Mouse (Mus musculus) spleen, adult 12 weeks (tissue): Measurements from ENCODE around the gene Tinagl1.

ENCODE experiments used
- DNase-seq: peaks from one replicate; pipeline ENCODE4 v3.0.0; 2022; ENCODE audit warnings: low spot score

Gene Tinagl1

DNA sequence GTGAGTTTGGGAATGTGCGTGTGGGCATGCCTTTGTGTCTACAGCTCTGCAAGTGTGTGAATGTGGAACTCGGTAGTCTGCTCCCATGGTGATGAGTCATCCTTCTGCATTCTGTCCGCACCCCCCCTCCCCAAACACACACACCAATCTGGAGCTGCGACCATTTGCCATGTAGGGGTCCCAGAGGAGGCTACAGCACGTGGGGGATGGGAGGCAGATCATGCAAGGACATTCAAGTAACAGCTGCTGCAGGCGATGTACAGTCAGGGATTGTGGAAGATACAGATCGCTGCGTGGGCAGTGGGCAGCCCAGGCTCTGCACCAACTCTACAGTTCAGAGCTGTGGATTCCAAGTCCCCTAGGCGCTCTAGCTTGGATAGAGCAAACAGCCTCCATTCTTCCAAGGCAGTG, 33.9 kb downstream of the Tinagl1 start:
- no peak for DNase-seq

DNA sequence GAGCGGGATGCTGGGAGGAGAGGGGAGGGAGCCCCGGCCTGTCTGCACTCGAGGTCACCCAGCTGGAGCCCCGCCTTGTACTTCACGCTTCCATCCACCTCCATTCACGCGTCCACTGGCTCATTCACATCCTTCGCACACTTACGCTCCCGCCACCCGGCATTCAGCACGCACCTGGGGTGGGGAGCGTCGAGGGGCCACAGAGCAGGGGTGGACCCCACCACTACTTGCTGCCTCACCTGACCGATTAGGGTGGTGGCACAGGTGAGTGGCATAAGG, 35.8 kb downstream of the Tinagl1 start, which contains the start of gene Hcrtr1:
Hcrtr1 (minus strand) TSS at position 146 of the 279 bp plus-strand sequence.
- DNase-seq: no peak

DNA sequence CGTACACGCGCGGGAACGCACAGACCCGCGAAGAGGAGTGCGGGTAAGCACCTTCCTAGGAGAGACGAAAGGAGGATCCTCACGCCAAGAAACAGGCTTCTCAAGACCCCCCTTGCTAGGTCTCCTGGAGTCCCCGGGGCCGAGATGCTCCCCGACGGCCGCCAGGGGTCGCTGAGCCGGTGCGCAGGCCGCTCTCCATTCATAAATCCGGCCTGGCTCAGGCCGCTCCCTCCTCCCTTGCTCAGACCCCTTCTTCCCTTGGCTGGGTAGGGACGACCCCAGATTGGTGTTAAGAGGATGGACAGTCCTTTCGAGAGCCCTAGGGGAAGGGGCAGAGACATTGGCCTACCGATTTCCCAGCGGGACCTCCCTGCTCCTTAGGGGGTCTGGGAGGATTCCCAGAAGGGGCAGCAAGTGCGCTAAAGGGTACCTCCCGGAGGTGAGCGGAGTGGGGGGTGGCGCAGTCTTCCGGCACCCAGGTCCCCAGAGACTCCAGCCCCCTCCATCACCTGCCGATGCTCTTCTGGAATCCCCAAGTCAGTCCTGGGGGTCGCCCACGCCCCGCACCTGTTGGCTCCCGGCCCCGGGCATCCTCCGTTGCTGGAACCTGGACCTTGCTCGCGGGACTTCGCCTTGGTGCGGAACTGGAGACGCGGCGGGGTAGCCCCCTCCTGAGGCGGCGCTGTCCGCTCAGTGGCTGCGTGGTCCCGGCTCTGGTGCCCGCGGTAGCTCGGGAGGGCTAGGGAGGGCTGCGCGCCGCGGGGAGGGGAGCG, 36.3 kb downstream of the Tinagl1 start:
- peak; percentile 44 for DNase-seq

DNA sequence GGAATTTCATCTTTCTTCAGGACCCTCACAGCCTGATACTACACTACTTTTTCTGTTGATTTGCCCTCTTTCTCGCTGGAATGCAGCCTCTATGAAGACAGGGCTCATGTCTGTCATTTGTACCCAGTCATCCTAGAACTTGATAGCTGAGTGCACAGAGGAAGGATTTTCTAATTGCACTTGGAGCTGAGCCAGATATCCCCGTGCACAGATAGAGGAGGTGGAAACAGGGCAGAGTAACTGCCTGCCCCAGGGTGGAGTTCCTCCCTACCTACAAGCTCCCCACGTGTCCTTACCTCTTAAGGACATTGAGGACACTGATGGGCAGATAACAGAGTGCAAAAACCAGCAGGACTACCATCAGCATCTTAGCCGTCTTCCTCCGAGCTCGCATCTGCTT, 41.5 kb downstream of the Tinagl1 start:
- DNase-seq: no peak

DNA sequence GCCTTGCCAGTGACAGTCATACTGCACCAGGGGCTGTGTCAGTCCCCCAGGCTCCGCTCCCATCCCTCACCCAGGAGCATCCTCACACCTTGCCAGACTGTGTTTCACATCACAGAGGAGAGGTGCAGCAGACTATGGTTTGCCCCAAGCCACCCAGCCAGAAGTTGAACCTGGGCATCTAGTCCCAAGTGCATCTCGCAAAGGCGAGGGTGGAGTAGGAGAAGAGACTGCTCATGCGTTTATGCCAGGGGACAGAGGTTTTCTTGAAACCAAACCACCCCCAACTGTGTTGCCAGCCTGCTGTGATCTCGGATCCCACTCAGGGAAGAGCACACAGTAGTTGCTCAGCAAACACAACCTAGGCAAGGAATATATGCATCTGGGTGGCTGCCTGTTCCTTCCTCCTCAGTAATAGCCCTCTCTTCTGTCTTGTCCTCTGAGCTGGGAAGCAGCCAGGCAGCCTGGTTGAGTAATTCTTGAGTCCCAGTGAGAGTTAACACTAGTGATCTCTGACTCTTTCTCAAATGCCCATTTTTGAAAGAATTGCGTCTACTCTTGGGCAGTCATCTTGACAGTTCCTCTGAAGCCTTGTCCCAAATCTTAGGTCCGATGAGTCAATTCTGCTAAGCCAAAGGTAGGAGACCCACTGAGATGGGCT, 43.3 kb downstream of the Tinagl1 start:
- no peak for DNase-seq

DNA sequence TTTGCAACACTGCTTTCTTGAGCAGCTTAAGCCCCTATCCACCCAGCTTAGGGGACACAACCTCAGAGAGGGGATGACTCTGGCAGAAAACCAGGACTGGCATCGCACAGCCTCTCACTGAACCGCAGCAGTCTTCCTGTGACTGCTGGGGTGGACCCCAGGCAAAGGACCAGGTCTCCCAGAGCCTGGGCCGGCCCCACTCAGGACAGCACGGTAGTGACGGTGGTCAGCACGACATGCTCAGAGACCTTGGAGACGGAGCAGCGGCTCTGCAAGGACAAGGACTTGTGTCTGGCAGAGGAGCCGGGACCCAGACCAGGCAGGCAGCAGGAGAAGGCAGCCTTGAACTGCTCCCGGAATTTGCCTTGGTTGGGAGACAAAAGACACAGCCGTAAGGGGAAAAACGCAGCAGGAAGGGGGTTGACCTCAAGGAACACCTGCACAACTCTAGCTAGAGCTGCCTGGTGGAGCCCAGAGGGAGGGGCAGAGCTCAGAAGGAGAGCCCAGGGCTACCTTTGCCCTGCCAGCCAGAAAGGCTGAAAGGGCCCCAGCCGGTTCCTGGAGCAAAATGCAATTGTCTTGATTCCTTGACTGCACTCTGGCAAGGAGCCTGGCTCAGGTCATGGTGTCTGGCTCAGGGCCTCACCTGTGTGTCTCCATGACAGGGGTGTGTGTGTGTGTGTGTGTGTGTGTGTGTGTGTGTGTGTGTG, 44.1 kb downstream of the Tinagl1 start:
- no peak for DNase-seq

DNA sequence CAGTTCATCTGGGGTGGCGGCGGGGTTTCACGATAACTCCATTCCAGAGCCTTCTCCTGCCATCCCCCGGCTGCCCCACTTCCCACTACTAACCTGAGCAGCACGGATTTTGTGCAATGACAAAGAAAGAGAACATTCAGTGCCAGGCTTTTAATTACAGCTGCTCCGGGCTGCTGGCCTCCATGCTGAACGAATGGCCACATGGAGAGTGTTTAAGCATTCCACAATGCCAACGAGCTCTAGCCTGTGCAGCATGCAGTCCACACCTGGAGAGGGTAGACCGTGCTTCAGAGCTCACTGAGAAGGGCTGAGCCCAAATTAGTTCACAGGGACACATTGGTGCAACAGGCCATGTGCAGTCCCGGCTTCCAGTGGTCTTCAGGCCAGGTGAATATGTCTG, 44.8 kb downstream of the Tinagl1 start:
- DNase-seq: no peak

DNA sequence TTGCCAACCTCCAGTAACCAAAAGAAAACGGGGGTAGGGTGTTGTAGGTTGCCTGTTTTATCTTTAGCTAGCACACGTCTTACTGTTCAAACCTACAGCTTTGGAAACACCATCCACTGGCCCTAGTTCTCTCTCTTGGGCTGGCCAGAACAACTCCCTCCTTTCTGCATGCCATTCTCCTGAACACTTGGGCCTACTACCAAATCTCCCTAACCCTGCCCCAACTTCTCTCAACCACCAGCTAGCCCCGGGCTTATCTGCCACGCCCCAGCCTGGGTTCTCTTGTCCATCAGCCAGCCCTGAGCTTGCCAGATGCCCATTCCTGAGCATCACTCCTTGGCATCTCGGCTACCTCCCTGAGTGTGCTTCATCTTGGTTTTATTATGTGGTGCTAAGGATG, 46.0 kb downstream of the Tinagl1 start:
- peak; percentile 28 for DNase-seq

DNA sequence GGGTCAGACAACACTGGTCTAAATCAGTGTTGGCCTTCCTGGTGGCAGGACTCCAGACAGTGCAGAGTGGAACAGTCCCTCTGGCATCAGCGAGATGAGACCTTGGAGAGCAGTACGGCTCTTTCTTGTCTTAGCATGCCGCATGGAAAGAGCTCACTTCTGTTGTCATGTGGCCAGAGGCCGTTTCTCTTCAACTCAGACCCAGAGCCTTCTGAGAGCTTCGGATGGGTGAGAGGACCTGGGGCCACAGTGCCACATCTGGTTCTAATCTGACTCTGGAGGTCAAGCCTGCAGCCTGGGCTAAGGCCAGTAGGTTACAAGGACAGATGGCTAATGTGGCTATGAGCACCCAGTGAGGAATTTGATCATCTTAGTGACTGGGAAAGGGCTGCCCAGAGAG, 49.0 kb downstream of the Tinagl1 start:
- DNase-seq: no peak

DNA sequence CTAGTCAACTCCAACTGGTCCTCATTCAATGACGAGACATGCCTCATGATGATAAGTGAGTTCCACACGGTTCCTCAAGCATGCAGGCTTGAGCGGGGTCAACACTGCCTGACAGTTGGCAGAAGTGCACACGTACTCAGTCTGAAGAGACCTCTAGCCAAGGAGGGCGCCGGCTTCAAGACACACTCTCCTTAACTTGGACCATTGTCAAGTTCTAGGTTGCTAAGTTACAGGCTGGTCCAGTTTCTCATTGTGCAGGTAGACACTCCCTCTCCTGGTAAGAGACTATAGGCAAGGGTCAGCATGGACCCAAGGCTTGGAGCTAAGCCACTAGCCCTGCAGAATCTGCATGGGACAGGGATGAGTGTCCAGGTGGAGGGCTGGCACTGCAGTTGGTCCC, 49.8 kb downstream of the Tinagl1 start:
- no peak for DNase-seq

DNA sequence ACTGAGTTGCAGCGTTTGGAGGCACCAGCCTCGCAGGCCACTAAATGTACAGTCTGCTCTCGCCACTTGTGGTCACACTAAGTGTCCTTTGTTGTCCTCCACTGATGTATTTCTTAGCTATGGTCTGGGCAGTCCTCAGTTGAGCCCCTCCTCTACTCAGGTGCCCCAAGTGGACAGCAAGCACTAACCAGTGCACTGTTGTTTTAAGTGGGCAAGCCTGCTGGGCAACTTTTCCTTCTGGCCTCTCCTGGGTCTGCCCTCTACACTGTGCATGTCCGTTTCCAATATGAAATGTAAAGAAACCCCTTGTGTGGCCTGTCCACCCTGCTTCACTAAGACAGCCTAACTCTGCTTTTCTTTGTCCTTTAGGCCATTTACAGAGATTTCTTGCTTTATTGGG, 50.8 kb downstream of the Tinagl1 start:
- no peak for DNase-seq

DNA sequence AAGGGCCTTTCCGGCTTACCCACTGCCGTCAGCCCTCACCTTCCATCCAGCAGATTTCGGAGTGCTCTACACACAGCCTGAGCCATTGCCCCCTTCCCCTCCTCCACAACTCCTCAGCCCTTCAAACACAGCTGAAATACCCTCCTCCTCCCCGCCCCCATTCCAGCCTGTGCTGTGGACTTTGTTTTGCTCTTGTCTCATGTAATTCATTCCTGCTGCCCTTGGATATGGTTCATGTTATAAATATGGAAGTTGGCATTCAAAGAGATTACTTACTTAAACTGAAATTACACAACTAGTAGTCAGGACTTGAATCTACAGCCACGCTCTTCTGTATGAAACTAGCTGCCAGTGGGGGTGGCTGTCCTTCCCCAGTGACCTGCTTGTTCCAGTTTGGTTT, 51.9 kb downstream of the Tinagl1 start:
- DNase-seq: no peak

DNA sequence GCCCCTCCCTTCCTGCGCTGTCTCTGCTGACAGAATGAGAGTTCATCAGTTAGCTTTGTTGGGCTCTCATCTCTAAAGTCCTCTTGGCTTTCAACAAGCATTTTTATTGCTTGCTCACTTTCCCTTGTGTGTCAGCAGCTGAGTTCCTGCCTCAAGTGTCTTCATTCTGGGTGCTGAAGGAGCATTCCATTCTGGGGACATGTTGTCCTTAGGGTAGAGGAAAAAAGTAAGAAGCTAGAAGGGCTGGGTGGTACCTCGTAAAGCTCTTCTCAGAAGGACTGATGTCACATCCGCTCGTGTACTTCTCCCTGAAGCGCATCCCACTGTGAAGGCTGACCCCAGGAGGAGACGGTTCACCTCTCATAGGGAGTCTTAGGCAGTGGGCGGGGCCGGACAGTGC, 53.4 kb downstream of the Tinagl1 start:
- no peak for DNase-seq

DNA sequence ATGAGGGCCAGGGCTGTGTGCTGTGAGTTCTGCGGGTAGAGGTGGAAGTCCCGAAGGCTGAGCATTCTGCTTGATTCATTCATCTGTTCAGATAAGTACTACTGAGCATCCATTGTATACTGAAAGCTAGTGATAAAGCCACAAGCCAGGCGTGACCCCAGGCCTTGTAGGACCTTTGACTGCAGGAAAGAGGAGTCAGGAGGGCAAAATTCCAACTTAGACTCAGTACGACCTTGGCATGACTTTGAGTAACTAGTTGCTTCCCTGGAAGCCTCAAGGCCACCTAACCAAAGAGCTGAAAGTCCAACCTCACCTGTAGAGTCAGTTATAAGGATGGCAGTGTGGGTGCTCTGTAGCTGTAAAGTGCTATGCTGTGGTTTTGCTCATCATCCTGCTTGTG, 54.2 kb downstream of the Tinagl1 start:
- DNase-seq: no peak
